Mouse (Mus musculus) thymus, postnatal 25 days (tissue): ENCODE data around the gene Cd68.
"Not testable (repeated sequence)": the region's sequence is repeated elsewhere in the genome, so short reads cannot be mapped to it uniquely, and the experiment has no call there.

Source experiments
- DNase-seq: peaks from one replicate; pipeline ENCODE4 v3.0.0; 2022

Gene Cd68

GRCm38 (mm10) chr11:69621571-69622268, 44.2 kb downstream of the Cd68 start, which contains the start of gene Sat2:
Gene Sat2, plus strand, starts transcription at chr11:69622024.
- no peak for DNase-seq

- DNase-seq, result no peak
These were observed 45.4 kb downstream of the Cd68 start for GRCm38 (mm10) chr11:69620394-69621081.

- no peak for DNase-seq
These were observed 48.1 kb downstream of the Cd68 start, which contains the start of gene Shbg for GRCm38 (mm10) chr11:69617805-69618204. Gene Shbg, minus strand, starts transcription at chr11:69617905.

- DNase-seq, result no peak
These were observed 49.2 kb downstream of the Cd68 start for GRCm38 (mm10) chr11:69616781-69617180.

- DNase-seq, result not testable (repeated sequence)
These were observed 51.7 kb downstream of the Cd68 start for GRCm38 (mm10) chr11:69614257-69614588.
